Mouse (Mus musculus) thymus, adult 2 months (tissue): Measurements from ENCODE around the gene Fam131a. TPM values are rescaled to one million over a fixed set of nuclear protein-coding genes. Genes with fewer than 3 reads are reported as not detected.

Experiments used
- DNase-seq: peaks from one replicate; pipeline ENCODE4 v3.0.0; 2021
- H3K27ac ChIP-seq: fragments of 200-500 bp; 2 replicates; pipeline ENCODE4 v1.5.1; 2012; ENCODE audit warnings: low read length, control low read depth; ENCODE audit not compliant: control insufficient read depth, insufficient read depth
- H3K27me3 ChIP-seq: fragments of 200-500 bp; 2 replicates; pipeline ENCODE4 v1.6.1; 2012; ENCODE audit warnings: mild to moderate bottlenecking, low read length, moderate library complexity, mixed read lengths; ENCODE audit not compliant: control insufficient read depth, insufficient read depth
- H3K36me3 ChIP-seq: fragments of 200-500 bp; 2 replicates; pipeline ENCODE4 v1.6.1; 2012; ENCODE audit warnings: mild to moderate bottlenecking, low read length, moderate library complexity; ENCODE audit not compliant: control insufficient read depth, insufficient read depth
- H3K4me1 ChIP-seq: fragments of 200-500 bp; replicated peaks from 2 replicates; pipeline ENCODE4 v1.6.1; 2012; ENCODE audit warnings: low read length; ENCODE audit not compliant: control insufficient read depth, insufficient read depth
- H3K4me3 ChIP-seq: fragments of 200-500 bp; 2 replicates; pipeline ENCODE4 v1.5.1; 2012; ENCODE audit warnings: mild to moderate bottlenecking, low read length, control low read depth, moderate library complexity; ENCODE audit not compliant: control insufficient read depth, insufficient read depth
- CTCF ChIP-seq: fragments of 200-500 bp; IDR thresholded peaks from 2 replicates; pipeline ENCODE4 v1.5.1; 2012; ENCODE audit warnings: mild to moderate bottlenecking, control low read depth, low read length, moderate library complexity, borderline replicate concordance; ENCODE audit not compliant: control insufficient read depth, poor library complexity, insufficient read depth; ENCODE audit errors: extremely low read depth
- POLR2A ChIP-seq: fragments of 200-500 bp; IDR thresholded peaks from 2 replicates; pipeline ENCODE4 v1.6.1; 2012; ENCODE audit warnings: mild to moderate bottlenecking, low read length, control low read depth, moderate library complexity; ENCODE audit not compliant: control insufficient read depth, poor library complexity, insufficient read depth; ENCODE audit errors: extremely low read depth
- WGBS: fragments of 180-500 bp; shearing (Covaris S2); methylation state at CpG from one replicate; pipeline ENCODE4 v1.1.7; 2018; 5-methylcytosine and 5-hydroxymethylcytosine counted together
- polyA plus RNA-seq: library from polyadenylated mRNA; depleted of rRNA; stranded (reverse); fragments of >200 nt; gene quantifications from 2 replicates; pipeline ENCODE4 v1.2.3, GENCODE M21; 2012

Fam131a gene
- polyA plus RNA-seq, 1 experiment: 8.9 TPM

DNA sequence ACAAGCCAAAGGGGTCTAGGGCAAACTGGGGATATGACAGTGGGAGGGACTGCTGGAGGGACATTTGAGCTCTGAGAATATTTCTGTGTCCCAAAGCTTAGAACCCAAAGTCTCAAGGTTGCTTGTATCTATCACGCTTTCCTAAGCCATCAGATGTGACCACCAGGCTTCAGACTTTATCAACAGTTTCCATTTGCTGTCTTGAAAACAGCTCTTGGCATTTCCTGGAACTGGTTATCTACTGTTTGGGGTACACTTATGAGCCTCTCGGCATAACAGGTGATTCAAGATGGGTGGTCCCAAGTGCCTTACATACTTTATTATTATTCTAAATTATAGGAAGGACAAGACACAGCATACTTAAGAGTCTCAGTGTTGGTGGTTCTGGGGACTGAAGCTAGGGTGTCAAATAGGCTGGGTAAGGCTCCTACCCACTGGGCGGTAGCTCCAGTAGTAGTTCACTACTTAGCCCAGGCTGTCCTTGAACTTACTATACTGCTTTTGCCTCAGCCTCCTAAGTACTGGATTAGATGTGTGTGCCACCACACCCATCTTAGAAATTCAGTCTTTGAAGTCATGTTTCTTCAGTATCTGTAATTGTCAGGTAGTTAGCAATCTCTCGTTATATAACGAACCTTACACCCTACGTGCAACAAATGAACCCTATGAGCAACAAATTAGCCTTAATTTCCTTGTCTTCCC, 10.8 kb downstream of the Fam131a start:
- 0 out of 2 replicates have a peak, but pooled peaks cover 2% of the 10 kb centered on the region for H3K4me1 ChIP-seq
- DNase-seq: no peak
- H3K27ac ChIP-seq: no peak overlapping the region
- WGBS: 90% methylated on average over 6 of the region's 6 CpGs
- H3K36me3 ChIP-seq: no peaks in the 10 kb centered on the region
- TF ChIP-seq POLR2A (no peak), CTCF (no peak)
- no peak overlapping the region for H3K4me3 ChIP-seq
- no peaks in the 10 kb centered on the region for H3K27me3 ChIP-seq

DNA sequence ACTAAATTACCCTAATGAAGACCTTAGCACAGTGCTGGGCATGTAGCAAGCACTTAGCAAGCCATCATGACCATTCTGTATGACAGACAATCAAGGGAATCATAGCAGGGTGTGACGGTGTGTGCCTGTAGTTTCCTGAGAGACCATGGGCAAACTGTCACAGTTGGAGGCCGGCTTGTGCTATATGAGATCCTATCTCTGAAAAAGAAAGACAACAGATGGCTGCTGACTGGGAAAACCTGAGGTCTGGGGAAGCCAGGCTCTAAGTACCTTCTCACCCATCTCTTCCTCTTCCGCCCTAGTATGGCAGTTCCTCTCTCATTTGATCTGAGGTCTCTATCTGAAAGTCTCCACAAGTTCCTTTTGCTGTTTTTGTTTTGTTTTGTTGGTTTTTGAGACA, 12.7 kb downstream of the Fam131a start:
- Histone ChIP-seq H3K27me3 (no peaks in the 10 kb centered on the region), H3K36me3 (no peaks in the 10 kb centered on the region), H3K27ac (no peak overlapping the region), H3K4me1 (0 out of 2 replicates have a peak, but pooled peaks cover 2% of the 10 kb centered on the region), H3K4me3 (no peak overlapping the region)
- WGBS: 36% methylated on average over 3 of the region's 3 CpGs
- no peak for DNase-seq
- no peak for TF ChIP-seq POLR2A
- no peak for TF ChIP-seq CTCF

- no peaks in the 10 kb centered on the region for H3K36me3 ChIP-seq
- 0 out of 2 replicates have a peak, but pooled peaks cover 2% of the 10 kb centered on the region for H3K4me1 ChIP-seq
- no peak for DNase-seq
- 96% methylated on average over 2 of the region's 2 CpGs for WGBS
- no peaks in the 10 kb centered on the region for H3K27me3 ChIP-seq
- no peak overlapping the region for H3K27ac ChIP-seq
- H3K4me3 ChIP-seq: no peak overlapping the region
- TF ChIP-seq POLR2A: no peak
- no peak for TF ChIP-seq CTCF
Measured at GRCm38 (mm10) chr16:20706407-20707055, 13.5 kb downstream of the Fam131a start.

DNA sequence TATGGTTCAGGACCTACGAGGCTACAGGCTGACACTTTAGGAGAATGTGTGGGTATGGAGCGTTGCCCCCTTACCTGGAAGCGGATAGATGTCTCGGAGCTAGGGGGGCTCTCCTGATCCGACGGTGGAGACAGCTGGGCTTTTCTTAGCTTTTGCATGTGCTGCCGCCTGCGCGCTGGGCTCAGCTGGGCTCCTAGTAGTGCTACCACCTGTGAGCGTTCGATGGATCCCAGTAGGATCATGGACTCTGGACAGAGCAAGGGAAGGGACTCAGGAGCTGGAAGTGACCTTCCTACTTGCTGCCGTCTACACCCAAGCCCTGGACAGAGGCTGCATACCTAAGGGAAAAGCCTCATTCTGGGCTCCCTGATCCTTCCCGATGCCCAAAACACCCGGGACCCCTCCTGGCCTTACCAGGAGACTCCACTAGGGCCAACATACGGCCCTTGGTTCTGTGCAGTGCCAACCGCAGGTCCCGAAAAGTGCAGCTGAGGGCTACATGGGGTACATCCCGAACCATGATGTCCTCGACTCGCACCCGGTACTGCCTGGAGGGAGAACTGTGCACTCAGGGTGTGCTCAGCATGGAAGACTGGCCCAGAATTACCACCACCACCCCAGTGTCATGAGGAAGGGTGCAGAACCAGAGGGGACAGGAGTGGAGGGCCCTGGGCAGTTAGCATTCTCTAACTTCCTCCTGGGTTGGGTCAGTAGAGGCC, 15.3 kb downstream of the Fam131a start:
- H3K4me3 ChIP-seq: no peak overlapping the region
- no peaks in the 10 kb centered on the region for H3K27me3 ChIP-seq
- no peaks in the 10 kb centered on the region for H3K36me3 ChIP-seq
- WGBS: 97% methylated on average over 21 of the region's 21 CpGs
- no peak overlapping the region for H3K27ac ChIP-seq
- TF ChIP-seq POLR2A: no peak
- no peak for TF ChIP-seq CTCF
- 0 out of 2 replicates have a peak, but pooled peaks cover 2% of the 10 kb centered on the region for H3K4me1 ChIP-seq
- DNase-seq: no peak

DNA sequence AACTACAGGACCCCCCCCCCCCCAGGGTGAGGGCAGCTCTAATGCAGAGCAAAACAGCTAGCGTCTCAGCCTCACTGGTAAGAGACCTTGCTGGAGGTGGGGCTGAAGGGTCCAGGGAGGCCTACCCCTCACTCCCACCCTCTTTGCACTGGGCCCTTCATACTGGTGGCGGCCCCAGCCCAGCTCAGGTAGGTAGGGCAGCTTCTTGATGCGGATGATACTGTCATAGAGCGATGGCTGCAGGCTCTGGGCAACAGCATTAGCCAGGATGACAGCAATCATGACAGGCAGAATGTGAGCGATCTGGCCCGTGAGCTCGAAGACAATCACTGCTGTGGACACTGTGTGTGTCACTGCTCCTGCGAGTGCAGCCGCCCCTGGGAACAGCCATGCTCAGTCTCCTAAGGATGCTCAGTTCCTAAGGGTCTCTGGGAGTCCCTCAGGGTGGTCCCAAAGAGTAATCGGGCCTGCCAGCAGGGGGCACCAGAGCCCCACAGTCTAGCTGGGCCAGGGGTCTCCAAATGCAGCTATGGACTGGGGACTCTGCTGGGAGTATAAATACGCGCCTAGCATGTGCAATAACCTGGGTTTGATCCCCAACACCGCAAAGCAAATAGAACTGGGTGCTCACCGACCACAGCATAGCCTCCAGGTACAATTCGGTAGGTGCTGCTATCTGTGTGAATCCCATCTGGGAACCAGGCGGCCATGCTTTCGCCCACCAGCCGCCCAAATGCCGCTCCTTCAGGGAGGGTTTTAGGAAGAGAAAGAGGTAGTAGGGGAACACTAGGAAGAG, 16.1 kb downstream of the Fam131a start:
- DNase-seq: peak; percentile 78
- Histone ChIP-seq H3K4me1 (0 out of 2 replicates have a peak, but pooled peaks cover 2% of the 10 kb centered on the region), H3K4me3 (no peak overlapping the region), H3K27ac (no peak overlapping the region), H3K27me3 (no peaks in the 10 kb centered on the region), H3K36me3 (no peaks in the 10 kb centered on the region)
- 86% methylated on average over 19 of the region's 19 CpGs for WGBS
- TF ChIP-seq POLR2A: no peak
- TF ChIP-seq CTCF: peak; percentile 96

DNA sequence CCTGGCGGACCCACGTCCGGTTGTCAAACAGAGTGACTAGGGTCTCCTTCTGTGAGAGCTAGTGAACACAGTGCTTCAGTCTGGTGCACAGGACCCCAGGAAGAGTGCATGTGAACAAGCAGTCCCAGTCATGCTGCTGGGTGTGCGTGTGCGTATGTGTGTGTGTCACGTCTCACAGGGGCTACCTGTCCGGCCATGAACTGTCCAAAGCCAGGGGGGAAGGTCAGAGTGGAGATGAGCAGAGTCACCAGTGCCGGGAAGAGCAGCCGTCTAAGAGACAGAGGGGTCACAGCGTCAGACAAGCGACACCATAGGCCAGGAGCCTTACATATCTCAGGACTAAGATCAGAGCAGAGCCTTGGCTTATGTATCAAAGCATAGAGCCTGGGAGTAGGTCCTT, 17.3 kb downstream of the Fam131a start:
- Histone ChIP-seq H3K4me3 (no peak overlapping the region), H3K27me3 (no peaks in the 10 kb centered on the region), H3K36me3 (no peaks in the 10 kb centered on the region), H3K4me1 (peaks cover 7% of the 10 kb centered on the region), H3K27ac (no peak overlapping the region)
- no peak for DNase-seq
- 98% methylated on average over 11 of the region's 11 CpGs for WGBS
- TF ChIP-seq POLR2A (no peak), CTCF (no peak)

DNA sequence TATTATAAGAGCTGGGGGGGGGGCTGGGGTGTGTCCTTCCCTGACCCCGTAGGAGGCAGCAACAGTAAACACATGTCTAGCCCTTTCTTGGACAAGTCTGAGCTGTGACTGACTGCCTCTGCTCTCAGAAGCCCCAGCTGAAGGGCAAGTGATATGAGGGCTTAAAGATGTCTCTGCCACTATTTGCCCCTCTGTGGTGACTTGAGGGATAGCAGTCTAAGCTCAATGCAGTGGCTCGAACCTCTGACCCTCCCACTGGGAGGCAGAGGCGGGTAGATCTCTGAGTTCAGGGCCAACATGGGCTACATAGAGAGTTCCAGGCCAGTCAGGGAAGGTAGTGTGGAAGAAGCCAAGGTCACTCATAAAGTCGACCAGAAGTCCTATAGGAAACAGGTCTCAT, 17.8 kb downstream of the Fam131a start:
- no peak for DNase-seq
- WGBS: 85% methylated on average over 4 of the region's 4 CpGs
- peaks cover 8% of the 10 kb centered on the region for H3K4me1 ChIP-seq
- TF ChIP-seq POLR2A (no peak), CTCF (no peak)
- H3K27ac ChIP-seq: no peak overlapping the region
- no peaks in the 10 kb centered on the region for H3K27me3 ChIP-seq
- no peaks in the 10 kb centered on the region for H3K36me3 ChIP-seq
- H3K4me3 ChIP-seq: no peak overlapping the region
